Mouse (Mus musculus) brain, embryonic 18.5 days (tissue): ENCODE results near the gene Tnni3k.

Experiments
- DNase-seq: peaks from one replicate; pipeline ENCODE4 v3.0.0-alpha.2; 2012; ENCODE audit warnings: low read depth, low spot score

Tnni3k gene

GRCm38 (mm10) chr3:154764115-154764514, 291.1 kb downstream of the Tnni3k start:
- DNase-seq, result no peak

GRCm38 (mm10) chr3:154763374-154763773, 291.8 kb downstream of the Tnni3k start:
- DNase-seq, result no peak

DNA sequence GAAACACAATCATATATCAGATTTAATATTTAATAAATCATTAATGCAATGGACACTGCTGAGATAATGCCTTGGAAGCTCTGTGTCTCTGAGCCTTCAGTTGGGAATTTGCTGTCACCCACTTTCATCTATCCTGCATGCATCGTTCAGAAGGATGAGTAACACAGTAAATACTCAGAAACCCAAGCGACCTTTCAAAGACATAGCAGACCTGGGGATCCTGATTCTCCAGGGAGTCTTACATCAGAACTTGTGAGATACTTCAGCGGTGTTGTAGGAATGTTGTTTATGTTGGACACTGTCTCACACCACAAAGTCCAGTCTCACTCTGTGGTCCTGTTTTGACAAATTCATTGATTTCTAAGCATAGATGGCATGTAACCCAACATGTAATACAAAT, 294.1 kb downstream of the Tnni3k start:
- DNase-seq, result no peak

DNA sequence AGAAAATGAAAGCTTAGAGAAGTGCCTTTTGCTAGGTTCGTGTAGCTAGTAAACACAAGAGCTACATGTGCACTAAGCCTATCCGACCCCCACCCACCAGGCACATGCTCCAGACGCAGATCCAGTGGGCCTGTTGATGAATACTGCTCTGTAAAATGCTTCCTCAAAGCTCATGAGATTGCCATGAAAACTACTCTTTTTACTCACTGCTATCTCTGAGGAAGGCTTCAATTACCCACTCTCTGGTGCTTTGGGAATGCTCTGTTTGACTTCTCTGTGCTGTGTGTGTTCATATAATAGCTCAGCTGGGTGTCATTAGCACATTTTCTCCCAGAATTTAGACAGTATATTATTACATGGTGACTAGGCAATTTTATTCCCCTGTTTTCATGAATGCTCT, 297.1 kb downstream of the Tnni3k start:
- DNase-seq, result peak; percentile 14

- no peak for DNase-seq
Measured at GRCm38 (mm10) chr3:154755225-154755624, 300.0 kb downstream of the Tnni3k start.

- DNase-seq, result no peak
Measured at GRCm38 (mm10) chr3:154754505-154754904, 300.7 kb downstream of the Tnni3k start.

DNA sequence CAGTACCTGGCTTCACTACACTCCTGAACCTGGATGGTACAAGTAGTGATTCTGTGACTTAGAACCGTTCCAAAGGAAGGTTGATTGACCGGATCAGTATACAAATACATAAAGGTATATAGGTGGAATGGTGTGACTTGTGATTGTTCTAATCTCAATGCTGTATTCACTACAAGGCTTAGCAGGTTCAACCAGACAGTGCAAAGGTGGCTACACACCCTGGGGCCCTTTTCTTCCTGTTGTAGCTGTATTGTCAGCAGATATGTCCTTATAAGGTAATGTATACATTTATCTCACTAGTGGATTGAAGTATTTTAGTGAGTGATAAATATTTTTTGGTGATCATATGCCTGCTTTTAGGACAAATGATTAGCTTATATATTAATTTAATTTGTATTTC, 310.9 kb downstream of the Tnni3k start:
- no peak for DNase-seq

DNA sequence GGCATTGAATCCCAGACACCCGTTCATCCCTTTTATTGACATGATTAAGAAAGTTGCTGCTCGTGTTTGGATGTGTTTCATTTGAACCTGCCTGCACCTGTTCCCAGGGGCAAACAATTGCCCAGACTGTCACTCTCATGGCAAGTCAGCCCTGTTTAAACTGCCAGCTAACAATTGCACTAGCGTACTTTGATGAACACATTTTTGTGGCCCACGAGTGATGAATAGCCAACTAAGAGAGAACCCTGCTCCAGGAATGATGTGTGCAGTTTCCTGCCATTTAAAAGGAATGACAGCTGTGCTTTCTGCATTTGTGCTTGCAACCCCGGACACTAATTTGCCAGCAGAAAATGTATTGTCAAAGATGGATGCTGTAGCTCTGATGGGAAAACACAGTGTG, 312.3 kb downstream of the Tnni3k start:
- DNase-seq, result no peak

DNA sequence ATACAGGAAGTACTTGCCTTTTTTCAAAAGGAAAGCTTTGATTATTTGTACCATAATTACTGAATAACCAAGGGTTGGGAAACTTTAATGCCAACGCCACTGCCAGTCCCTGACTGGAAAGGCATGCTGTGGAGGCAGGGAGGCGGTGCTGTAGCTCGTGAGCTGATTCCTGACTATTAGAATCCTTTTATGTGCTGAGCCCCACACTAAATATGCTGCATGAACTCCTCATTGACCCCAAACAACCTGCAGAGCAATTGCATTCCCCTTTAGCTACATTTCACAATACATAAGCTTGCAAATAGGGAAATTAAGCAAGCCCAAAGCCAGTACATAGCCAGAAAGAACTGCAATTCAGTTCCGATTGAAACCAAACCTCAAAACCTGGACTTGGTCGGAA, 313.7 kb downstream of the Tnni3k start:
- no peak for DNase-seq
